Comparison of ENCODE assay signal across 8 mouse cellular contexts in the genomic region with DNA sequence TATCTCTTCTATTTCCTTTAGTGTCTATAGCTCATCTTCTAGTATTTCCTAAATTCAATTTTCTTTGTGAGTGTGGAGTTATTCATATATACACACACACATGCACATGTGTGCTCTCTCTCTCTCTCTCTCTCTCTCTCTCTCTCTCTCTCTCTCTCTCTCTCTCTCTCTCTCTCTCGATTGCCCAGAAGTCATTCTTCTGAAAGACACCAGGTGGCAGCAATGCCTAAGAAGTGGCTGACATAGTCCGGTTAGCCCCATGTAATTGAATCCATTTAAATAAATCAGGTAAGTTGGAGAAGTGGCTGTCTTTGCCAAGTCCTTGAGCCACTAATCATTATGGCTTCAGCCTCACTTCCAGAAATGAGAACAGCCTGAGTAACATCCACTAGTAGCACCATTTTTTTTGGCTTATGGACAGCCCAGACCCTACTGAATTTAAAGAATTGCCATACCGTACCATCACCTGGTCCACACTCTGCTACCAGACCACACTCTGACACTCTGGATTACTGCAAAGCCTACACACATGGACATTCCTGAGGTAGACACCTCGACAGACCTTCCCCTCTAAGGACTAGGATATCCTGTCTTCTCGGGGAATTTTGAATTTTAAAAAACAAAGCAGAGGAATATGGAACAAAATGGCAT. TPM values are rescaled to one million over a fixed set of nuclear protein-coding genes. Genes with fewer than 3 reads are reported as not detected.
DNase-seq lines count a peak whose midpoint lies in the region; ATAC-seq lines count a peak whose summit lies in the region.

No protein-coding gene starts in this region.

- no peak overlapping the region for H3K4me2 ChIP-seq in liver, embryonic 11.5 days
- H3K4me2 ChIP-seq in hindbrain, embryonic 13.5 days = no peak overlapping the region
- no peak overlapping the region for H3K4me2 ChIP-seq in midbrain, embryonic 14.5 days (ENCODE audit: low read length)

- H3K9ac ChIP-seq in liver, embryonic 11.5 days (ENCODE audit: low read depth, low read length) = no peak overlapping the region
- H3K9ac ChIP-seq in hindbrain, embryonic 13.5 days = no peak overlapping the region
- H3K9ac ChIP-seq in midbrain, embryonic 14.5 days (replicated peaks; ENCODE audit: low read length) = no peak overlapping the region

- H3K27me3 ChIP-seq in liver, embryonic 11.5 days (replicated peaks; ENCODE audit: control insufficient read depth, insufficient read depth, low read length) = no peaks in the 10 kb centered on the region
- no peaks in the 10 kb centered on the region for H3K27me3 ChIP-seq in hindbrain, embryonic 13.5 days
- no peaks in the 10 kb centered on the region for H3K27me3 ChIP-seq in midbrain, embryonic 14.5 days (ENCODE audit: control insufficient read depth, insufficient read depth, low read length)

- peak; percentile 5 for DNase-seq in liver
- no peak for DNase-seq in liver, embryonic 11.5 days (ENCODE audit: low spot score)
- peak; percentile 3 for DNase-seq in adrenal gland, adult 8-10 months
- DNase-seq in embryo, embryonic 9.5 days (ENCODE audit: extremely low spot score) = peak; percentile 32
- DNase-seq in layer of hippocampus, postnatal 36 days = peak; percentile 29 to 30
- peak; percentile 86 for DNase-seq in midbrain, embryonic 14.5 days
- DNase-seq in spleen, adult 18-20 months = no peak

- H3K9me3 ChIP-seq in liver, embryonic 11.5 days (ENCODE audit: control insufficient read depth, low read length) = no peaks in the 10 kb centered on the region
- no peaks in the 10 kb centered on the region for H3K9me3 ChIP-seq in hindbrain, embryonic 13.5 days
- H3K9me3 ChIP-seq in midbrain, embryonic 14.5 days (ENCODE audit: control insufficient read depth, low read length) = no peaks in the 10 kb centered on the region

- H3K27ac ChIP-seq in liver, embryonic 11.5 days (ENCODE audit: low read depth, low read length) = no peak overlapping the region
- H3K27ac ChIP-seq in hindbrain, embryonic 13.5 days = no peak overlapping the region
- no peak overlapping the region for H3K27ac ChIP-seq in midbrain, embryonic 14.5 days (replicated peaks; ENCODE audit: low read depth, low read length)

- H3K4me3 ChIP-seq in liver, embryonic 11.5 days (ENCODE audit: low read depth, low read length) = no peak overlapping the region
- H3K4me3 ChIP-seq in hindbrain, embryonic 13.5 days = no peak overlapping the region
- H3K4me3 ChIP-seq in midbrain, embryonic 14.5 days (replicated peaks; ENCODE audit: low read depth, low read length) = no peak overlapping the region

- WGBS in liver, embryonic 11.5 days = 37% methylated on average over 5 of the region's 5 CpGs
- WGBS in hindbrain, embryonic 13.5 days = 47% methylated on average over 5 of the region's 5 CpGs
- 47% methylated on average over 5 of the region's 5 CpGs for WGBS in midbrain, embryonic 14.5 days

- no peaks in the 10 kb centered on the region for H3K36me3 ChIP-seq in liver, embryonic 11.5 days (ENCODE audit: control insufficient read depth, insufficient read depth, low read length)
- no peaks in the 10 kb centered on the region for H3K36me3 ChIP-seq in hindbrain, embryonic 13.5 days
- no peaks in the 10 kb centered on the region for H3K36me3 ChIP-seq in midbrain, embryonic 14.5 days (ENCODE audit: control insufficient read depth, insufficient read depth, low read length)

- no peaks in the 10 kb centered on the region for H3K4me1 ChIP-seq in liver, embryonic 11.5 days (replicated peaks; ENCODE audit: control insufficient read depth, insufficient read depth, low read length)
- H3K4me1 ChIP-seq in hindbrain, embryonic 13.5 days (replicated peaks) = no peaks in the 10 kb centered on the region
- H3K4me1 ChIP-seq in midbrain, embryonic 14.5 days (ENCODE audit: control insufficient read depth, insufficient read depth, low read length) = no peaks in the 10 kb centered on the region

- ATAC-seq in liver, embryonic 11.5 days (replicated peaks; ENCODE audit: low FRiP score) = no peak
- ATAC-seq in hindbrain, embryonic 13.5 days (ENCODE audit: low FRiP score) = peak; percentile 82
- peak; percentile 68; the same call in 1 of the 2 replicates for ATAC-seq in midbrain, embryonic 14.5 days (ENCODE audit: low FRiP score, low TSS enrichment)

RNA-seq across cellular contexts. Expression of a gene that starts 49.5 kb away (rescaled TPM):
- polyA plus RNA-seq in liver, embryonic 11.5 days (2014; fragmentation: Nextera tagmentation; extraction: Ambion mirVana) = 0.22 TPM in 1 of 2 replicates, not detected in the other
- total RNA-seq in adrenal gland, adult 8-10 months (2022) = 10 to 100 TPM in 2 of 4 experiments, 1 to 10 TPM in 2; 3.2 to 12.6 (median 8.5) TPM
- polyA plus RNA-seq in hindbrain, embryonic 13.5 days (2015; fragmentation: Nextera tagmentation; extraction: Ambion mirVana) = 11.1 and 16.6 TPM in 2 replicates
- 1 to 10 TPM in 1 of 2 experiments, under 1 TPM in 1; 0.43 to 1.1 TPM for total RNA-seq in layer of hippocampus, postnatal 36 days (2021)
- 4.6 and 7.8 TPM in 2 replicates for polyA plus RNA-seq in midbrain, embryonic 14.5 days (2014; fragmentation: Nextera tagmentation; extraction: Ambion mirVana)

Comparison
In these comparisons a context has a peak if more than half of its experiments do, and no peak if none do; other contexts are left out.
1. DNase-seq: peak in liver (single experiment), adrenal gland, adult 8-10 months (single experiment), embryo, embryonic 9.5 days (single experiment), layer of hippocampus, postnatal 36 days (2 of 2) and midbrain, embryonic 14.5 days (single experiment); none in liver, embryonic 11.5 days (single experiment) and spleen, adult 18-20 months (0 of 2).